Mouse (Mus musculus) spleen, embryonic (tissue): ENCODE data around the gene C1qbp.

Source experiments
- CTCF ChIA-PET: fragments of 350-600 bp; sonication (Branson Sonifier 250); formaldehyde crosslinking; loops from one replicate; lab custom pipeline; 2022; lab: Charles Lee

The C1qbp gene

DNA sequence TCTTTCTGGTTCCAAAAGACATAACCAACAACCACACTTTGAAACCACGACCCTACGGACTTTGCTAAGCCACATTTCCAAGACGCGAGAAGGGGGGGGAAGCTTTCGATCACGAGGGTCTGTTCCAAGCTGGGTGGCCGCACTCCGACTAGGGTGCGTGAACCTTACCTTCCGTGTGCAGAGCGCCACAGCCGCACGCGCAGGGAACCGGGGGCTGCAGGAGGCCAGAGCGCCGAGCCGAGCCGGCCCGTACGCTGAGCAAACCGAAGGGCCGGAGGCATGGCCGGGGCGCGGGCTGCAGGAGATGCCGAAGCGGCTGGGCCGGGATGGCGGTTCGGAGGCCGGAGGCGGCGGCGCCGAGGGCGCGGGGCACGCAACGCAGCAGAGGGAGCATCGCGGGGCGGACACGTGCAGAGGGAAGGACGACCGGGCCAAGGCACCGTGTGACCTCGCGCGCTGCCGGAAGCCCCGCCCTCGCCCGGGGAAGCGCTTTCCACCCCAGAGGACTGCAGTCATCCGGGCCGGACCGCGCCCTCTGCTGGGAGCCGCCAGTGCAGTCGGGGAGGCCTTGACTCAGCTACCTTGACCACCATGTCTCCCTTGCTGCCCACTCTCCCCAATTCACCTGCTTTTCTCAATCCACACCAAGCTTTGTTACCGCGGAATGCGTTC is at the start of gene C1qbp:
Gene C1qbp, minus strand, starts transcription at position 470 of the 672 bp plus-strand sequence.
- CTCF ChIA-PET = interaction anchor here (0.6 to 1.1 kb wide), 2 partner anchors 29 to 113 kb away, joined by 4 to 10 read pairs; no protein-coding TSS in a partner anchor

- CTCF ChIA-PET = no interaction called here
Measured at GRCm38 (mm10) chr11:71032070-71032469, 49.2 kb upstream of the C1qbp start.

GRCm38 (mm10) chr11:71029403-71030118 is 46.7 kb upstream of the C1qbp start:
- CTCF ChIA-PET = no interaction called here

GRCm38 (mm10) chr11:71028280-71028679 is 45.5 kb upstream of the C1qbp start:
- CTCF ChIA-PET = interaction anchor here (0.6 kb wide), 1 partner anchor 211 kb away, joined by 3 read pairs; no protein-coding TSS in a partner anchor

GRCm38 (mm10) chr11:71019201-71020068 is 36.6 kb upstream of the C1qbp start, which contains the start of the genes Mis12 and Derl2:
Gene Mis12 (plus strand): TSS chr11:71019611.
Gene Derl2 (minus strand): TSS chr11:71019841.
- CTCF ChIA-PET = no interaction called here

GRCm38 (mm10) chr11:71018416-71019200 is 35.8 kb upstream of the C1qbp start:
- CTCF ChIA-PET = no interaction called here

DNA sequence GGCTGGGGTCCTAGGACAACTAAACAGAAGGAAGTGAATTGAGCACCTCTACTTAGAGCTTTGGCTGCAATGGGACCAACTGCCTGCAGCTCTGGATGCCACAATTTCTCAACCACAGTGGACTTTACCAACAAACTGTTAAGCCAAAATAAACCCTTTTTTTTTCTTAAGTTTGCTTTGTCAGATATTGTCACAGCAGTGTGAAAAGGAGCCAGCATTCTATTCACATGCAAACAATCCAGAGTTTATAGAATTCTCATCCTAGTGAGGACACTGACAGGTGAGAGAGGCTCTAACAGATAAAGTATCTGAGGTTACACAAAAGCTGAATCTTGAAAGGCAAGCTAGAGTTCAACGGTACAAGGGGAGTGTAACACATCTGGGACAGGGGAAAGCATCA is 34.2 kb upstream of the C1qbp start:
- CTCF ChIA-PET = no interaction called here

GRCm38 (mm10) chr11:71012743-71013142 is 29.9 kb upstream of the C1qbp start:
- CTCF ChIA-PET = interaction anchor here (1.0 kb wide), 1 partner anchor 30 kb away, joined by 4 read pairs; the partner anchor contains the start of gene C1qbp

DNA sequence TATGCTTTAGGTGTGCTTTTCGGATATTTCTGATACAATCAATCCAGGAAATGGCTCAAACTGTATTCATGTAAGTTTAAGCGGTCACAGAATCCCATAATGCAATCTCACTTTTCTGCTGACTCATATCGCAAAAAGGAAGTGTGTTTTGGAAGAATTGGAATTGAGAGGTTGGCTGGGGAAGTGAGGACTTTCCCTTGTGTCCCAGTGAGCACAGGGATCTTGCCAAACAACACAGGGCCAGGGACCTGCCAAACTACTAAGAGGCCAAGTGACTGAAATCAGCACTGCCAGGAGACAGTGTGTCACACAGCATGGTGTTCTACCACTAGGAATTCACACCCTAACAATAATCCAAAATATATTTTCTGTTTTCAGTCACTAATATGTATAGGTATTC is 25.5 kb upstream of the C1qbp start:
- CTCF ChIA-PET = no interaction called here

GRCm38 (mm10) chr11:71007831-71008230 is 25.0 kb upstream of the C1qbp start:
- CTCF ChIA-PET = no interaction called here

DNA sequence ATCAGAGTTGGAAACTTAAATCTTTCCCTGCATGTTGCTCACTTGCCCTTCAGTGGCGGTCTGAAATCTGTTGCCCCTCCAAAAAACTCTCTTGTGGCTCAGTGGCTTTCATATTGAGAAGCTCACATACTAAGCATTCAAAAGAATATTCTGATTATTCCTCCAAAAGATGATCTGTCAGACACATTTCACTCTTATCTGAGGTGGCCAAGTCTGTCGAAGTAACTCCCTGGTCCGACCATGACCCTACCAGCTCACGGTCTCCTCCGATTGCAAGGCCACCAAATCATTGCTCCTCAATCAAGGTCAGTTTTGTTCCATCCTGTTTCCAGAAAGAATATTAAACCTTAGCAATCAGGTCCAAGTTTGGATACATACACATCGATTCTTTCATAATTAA is 24.2 kb upstream of the C1qbp start:
- CTCF ChIA-PET = interaction anchor here (0.7 kb wide), 1 partner anchor 137 kb away, joined by 3 read pairs; no protein-coding TSS in a partner anchor

- CTCF ChIA-PET = interaction anchor here (0.6 kb wide), 1 partner anchor 31 kb away, joined by 3 read pairs; no protein-coding TSS in a partner anchor
Measured at GRCm38 (mm10) chr11:71005046-71005445, 22.2 kb upstream of the C1qbp start.

- CTCF ChIA-PET = interaction anchor here (0.6 kb wide), 1 partner anchor 18 kb away, joined by 3 read pairs; no protein-coding TSS in a partner anchor
Measured at GRCm38 (mm10) chr11:71004316-71004773, 21.5 kb upstream of the C1qbp start, which contains the start of gene Dhx33. Gene Dhx33 (minus strand): TSS chr11:71004437.

- CTCF ChIA-PET = interaction anchor here (0.6 kb wide), 1 partner anchor 19 kb away, joined by 3 read pairs; no protein-coding TSS in a partner anchor
Measured at GRCm38 (mm10) chr11:71003611-71004315, 20.9 kb upstream of the C1qbp start.

- CTCF ChIA-PET = no interaction called here
Measured at GRCm38 (mm10) chr11:71001167-71001566, 18.3 kb upstream of the C1qbp start.

DNA sequence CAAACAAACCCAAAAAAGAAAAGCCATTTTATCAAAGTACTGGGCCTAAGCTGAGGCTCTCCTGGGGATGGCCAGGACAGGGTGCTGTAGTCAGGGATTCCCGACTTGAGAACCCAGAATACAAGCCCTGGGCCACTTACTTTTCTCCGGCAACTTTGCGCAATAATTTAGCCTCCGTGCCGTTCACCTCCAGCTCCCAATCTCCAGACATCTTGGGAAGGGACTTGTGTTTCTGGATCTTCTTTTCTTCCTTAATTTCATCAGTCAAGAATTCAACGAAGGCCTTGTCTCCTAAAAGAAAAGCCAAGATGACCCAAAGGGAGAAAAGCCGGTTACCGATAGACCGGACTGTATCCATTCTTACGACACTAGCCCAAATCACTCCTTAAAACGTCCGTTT is 796 bp downstream of the C1qbp start:
- CTCF ChIA-PET = interaction anchor here (0.5 to 1.1 kb wide), 2 partner anchors 30 to 535 kb away, joined by 4 to 7 read pairs; no protein-coding TSS in a partner anchor

DNA sequence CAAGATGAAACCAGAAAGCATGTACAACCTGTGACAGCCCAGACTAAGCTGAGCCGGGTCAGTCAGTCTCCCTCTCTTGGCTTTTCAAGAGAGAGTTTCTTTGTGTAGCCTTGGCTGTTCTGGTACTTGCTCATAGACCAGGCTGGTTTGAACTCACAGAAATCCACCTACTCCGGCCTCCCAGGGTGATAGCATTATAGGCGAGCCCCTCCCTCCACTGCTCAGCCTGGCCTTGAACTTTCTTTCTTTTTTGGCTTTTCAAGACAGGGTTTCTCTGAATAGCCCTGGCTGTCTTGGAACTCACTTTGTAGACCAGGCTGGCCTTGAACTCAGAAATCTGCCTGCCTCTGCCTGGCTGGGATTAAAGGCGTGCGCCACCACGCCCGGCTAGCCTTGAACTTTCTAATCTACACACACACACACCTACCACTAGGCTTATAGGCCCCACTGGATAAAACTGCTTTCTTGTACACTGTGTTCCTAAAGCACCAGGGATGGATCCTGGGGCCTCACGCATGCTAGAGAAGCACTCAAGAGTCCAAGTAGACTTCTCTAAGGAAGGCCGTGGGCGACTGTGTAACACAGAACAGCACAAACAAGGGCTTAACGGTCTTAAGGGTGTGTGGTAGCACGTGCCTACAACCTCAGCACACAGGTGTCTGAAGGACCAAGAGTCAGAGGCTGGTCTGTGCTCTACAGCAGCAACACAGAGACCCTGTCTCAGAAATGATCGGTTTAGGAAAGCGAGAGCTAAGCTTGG is 1.9 kb downstream of the C1qbp start:
- CTCF ChIA-PET = no interaction called here

DNA sequence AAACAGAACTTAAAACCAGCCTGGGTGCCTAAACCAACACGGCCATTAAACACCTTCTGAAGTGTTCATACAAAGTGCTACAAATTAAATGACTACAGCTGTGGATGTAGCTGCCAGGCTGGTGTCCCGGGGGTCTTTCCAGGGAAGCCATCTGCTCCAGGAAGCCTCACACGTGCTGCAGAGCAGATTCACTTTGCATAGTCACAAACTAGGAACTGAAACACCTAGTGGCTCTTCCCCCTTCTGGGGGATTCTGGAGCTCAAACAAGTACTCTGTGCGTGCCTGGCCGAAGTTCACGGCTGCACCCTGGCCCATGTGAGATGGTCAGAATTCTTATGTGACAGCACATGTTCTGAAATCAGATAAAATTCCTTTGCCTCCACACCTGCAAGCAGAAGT is 2.6 kb downstream of the C1qbp start:
- CTCF ChIA-PET = no interaction called here

- CTCF ChIA-PET = no interaction called here
Measured at GRCm38 (mm10) chr11:70977293-70977692, 5.5 kb downstream of the C1qbp start.
